Mouse (Mus musculus): Measurements from ENCODE around the gene Olfr461. TPM values are rescaled to one million over a fixed set of nuclear protein-coding genes. Genes with fewer than 3 reads are reported as not detected.

Gene Olfr461
- total and polyA plus RNA-seq, 3 experiments = not detected

- TF ChIP-seq EP300 (IDR thresholded peaks at IDR 0.05; ENCODE audit: low read length) (peak; percentile 69), JUN (IDR thresholded peaks at IDR 0.05; ENCODE audit: insufficient read depth, low read depth, low read length) (0 out of 2 replicates have a peak, but pooled peaks have one; percentile 13), KAT2A (IDR thresholded peaks at IDR 0.05; ENCODE audit: insufficient replicate concordance, low read length) (no peak), USF2 (conservative IDR thresholded peaks at IDR 0.05; ENCODE audit: low read depth, low read length) (no peak), SMC3 (IDR thresholded peaks at IDR 0.05; ENCODE audit: low read depth, low read length) (no peak), SIN3A (IDR thresholded peaks at IDR 0.05; ENCODE audit: low read length) (no peak), TBP (conservative IDR thresholded peaks at IDR 0.05; ENCODE audit: low read depth, low read length) (0 out of 2 replicates have a peak, but pooled peaks have one; percentile 14), CTCF (conservative IDR thresholded peaks at IDR 0.05 in 1 of 2, IDR thresholded peaks at IDR 0.05 in 1 of 2; ENCODE audit: low read depth in 2 of 2, low read length in 2 of 2) (no peak), CHD1 (IDR thresholded peaks at IDR 0.05; ENCODE audit: low read depth, low read length) (no peak), ZNF384 (IDR thresholded peaks at IDR 0.05; ENCODE audit: low read depth, low read length) (no peak), POLR2A (IDR thresholded peaks at IDR 0.05; ENCODE audit: low read depth, low read length) (no peak), POLR2AphosphoS2 (IDR thresholded peaks at IDR 0.05; ENCODE audit: low read depth, low read length) (no peak), ELF1 (IDR thresholded peaks at IDR 0.05; ENCODE audit: low read depth, low read length) (peak; percentile 41), MAX (IDR thresholded peaks at IDR 0.05; ENCODE audit: low read length) (peak; percentile 33; the same call in 1 of the 2 replicates), ZMIZ1 (IDR thresholded peaks at IDR 0.05; ENCODE audit: low read depth, low read length) (no peak), BHLHE40 (IDR thresholded peaks at IDR 0.05; ENCODE audit: low read depth, low read length) (peak; percentile 36; the same call in 1 of the 2 replicates), HCFC1 (IDR thresholded peaks at IDR 0.05; ENCODE audit: low read depth, low read length) (no peak)
Measured at GRCm38 (mm10) chr6:40594804-40595550, 40.1 kb upstream of the Olfr461 start (continued).

- Histone ChIP-seq H3K9me3 (replicated peaks; ENCODE audit: low read length) (no peaks in the 10 kb centered on the region), H3K27ac (ENCODE audit: insufficient read depth, low read depth) (no peak overlapping the region), H3K9ac (ENCODE audit: insufficient read depth, low read depth) (no peak overlapping the region), H3K4me3 (replicated peaks in 1 of 3; ENCODE audit: low read depth in 2 of 3, low read length in 2 of 3, poor library complexity in 1 of 3) (no peak overlapping the region), H3K36me3 (replicated peaks in 1 of 2; ENCODE audit: control insufficient read depth in 1 of 2, insufficient read depth in 1 of 2, low read length in 1 of 2) (no peaks in the 10 kb centered on the region), H3K4me2 (ENCODE audit: insufficient read depth, low read depth, poor library complexity, severe bottlenecking) (no peak overlapping the region), H3K4me1 (ENCODE audit: control insufficient read depth in 1 of 2, insufficient read depth in 2 of 2) (peaks cover 0 to 4% of the 10 kb centered on the region in 2 experiments; a peak in 1 of 4 replicates), H3K27me3 (replicated peaks) (no peaks in the 10 kb centered on the region), H3K79me2 (replicated peaks; ENCODE audit: control insufficient read depth, extremely low read depth, insufficient read depth, poor library complexity, severe bottlenecking) (no peaks in the 10 kb centered on the region)
- dilution Hi-C loops (cut with MboI; ENCODE audit: extremely low pct_ligation_motif_present, extremely low pct_unique_long_range_greater_than_20kb, low sequenced_read_pairs) (no loop called here), in situ Hi-C loops (cut with MboI; ENCODE audit: low pct_ligation_motif_present, low pct_unique_long_range_greater_than_20kb, low sequenced_read_pairs) (no loop called here)
- DNase-seq (ENCODE audit: extremely low read depth) = no peak
- TF ChIP-seq CHD1 (IDR thresholded peaks at IDR 0.05; ENCODE audit: low read depth, low read length) (no peak), TCF12 (IDR thresholded peaks at IDR 0.05; ENCODE audit: low read depth, low read length) (no peak), JUN (IDR thresholded peaks at IDR 0.05; ENCODE audit: insufficient read depth, low read depth, low read length) (no peak), USF1 (IDR thresholded peaks at IDR 0.05; ENCODE audit: low read depth, low read length) (no peak), CHD2 (IDR thresholded peaks at IDR 0.05; ENCODE audit: low read length) (no peak), ZMIZ1 (IDR thresholded peaks at IDR 0.05; ENCODE audit: low read depth, low read length) (no peak), CTCF (conservative IDR thresholded peaks at IDR 0.05 in 1 of 2, IDR thresholded peaks at IDR 0.05 in 1 of 2; ENCODE audit: low read depth in 2 of 2, low read length in 2 of 2) (no peak), ELF1 (IDR thresholded peaks at IDR 0.05; ENCODE audit: low read depth, low read length) (no peak)
Measured at GRCm38 (mm10) chr6:40588346-40588745, 33.5 kb upstream of the Olfr461 start.
